Mouse (Mus musculus): ENCODE data around the gene Olfr16. TPM values are rescaled to one million over a fixed set of nuclear protein-coding genes. Genes with fewer than 3 reads are reported as not detected.

Olfr16 gene
- polyA plus RNA-seq, 1 experiment from 2014 or later, result not detected

Other genes with a start within 250 kb of the Olfr16 start
- not detected in 2 replicates for gene Apcs, start 55.4 kb upstream of the Olfr16 start, polyA plus RNA-seq (2016; fragmentation: Nextera tagmentation; extraction: Ambion mirVana)
- gene Olfr1408, start 187.0 kb downstream of the Olfr16 start, polyA plus RNA-seq (2016; fragmentation: Nextera tagmentation; extraction: Ambion mirVana), result not detected in 2 replicates
- not detected in 2 replicates for gene Olfr1406, start 240.2 kb downstream of the Olfr16 start, polyA plus RNA-seq (2016; fragmentation: Nextera tagmentation; extraction: Ambion mirVana)
- not detected in 2 replicates for gene Olfr218, start 247.4 kb downstream of the Olfr16 start, polyA plus RNA-seq (2016; fragmentation: Nextera tagmentation; extraction: Ambion mirVana)

Data from heart, embryonic 12.5 days (tissue).